Mouse (Mus musculus) hindbrain, embryonic 10.5 days (tissue): ENCODE measurements at regions not wholly inside any gene's neighbourhood (a gene's known extent, or its start where the extent isn't known, plus 50 kb on each side); places are given as distances from the start of the nearest gene placed in this dataset.
"Not testable (repeated sequence)": the region's sequence is repeated elsewhere in the genome, so short reads cannot be mapped to it uniquely, and the experiment has no call there.

Experiments used
- DNase-seq: peaks from one replicate; pipeline ENCODE4 v3.0.0-alpha.2; 2017; ENCODE audit warnings: low spot score
- H3K27ac ChIP-seq: fragments of 300-500 bp; sonication (generic); 2 replicates; pipeline ENCODE4 v1.5.1; 2016; ENCODE audit warnings: mild to moderate bottlenecking, moderate library complexity
- H3K27me3 ChIP-seq: fragments of 300-500 bp; sonication (generic); 2 replicates; pipeline ENCODE4 v1.6.1; 2016; ENCODE audit warnings: mild to moderate bottlenecking; ENCODE audit not compliant: poor library complexity, insufficient read depth, severe bottlenecking
- H3K36me3 ChIP-seq: fragments of 300-500 bp; sonication (generic); 2 replicates; pipeline ENCODE4 v1.6.1; 2016; ENCODE audit warnings: mild to moderate bottlenecking, moderate library complexity
- H3K4me1 ChIP-seq: fragments of 300-500 bp; sonication (generic); replicated peaks from 2 replicates; pipeline ENCODE4 v1.6.1; 2016; ENCODE audit warnings: mild to moderate bottlenecking
- H3K4me3 ChIP-seq: fragments of 300-500 bp; sonication (generic); 2 replicates; pipeline ENCODE4 v1.5.1; 2016; ENCODE audit warnings: mild to moderate bottlenecking, moderate library complexity
- H3K9me3 ChIP-seq: fragments of 300-500 bp; sonication (generic); 2 replicates; pipeline ENCODE4 v1.6.1; 2016; ENCODE audit warnings: mild to moderate bottlenecking, moderate library complexity
- WGBS: fragments of 180-500 bp; shearing (Covaris S2); methylation state at CpG from one replicate; pipeline ENCODE4 v1.1.7; 2016; 5-methylcytosine and 5-hydroxymethylcytosine counted together

DNA sequence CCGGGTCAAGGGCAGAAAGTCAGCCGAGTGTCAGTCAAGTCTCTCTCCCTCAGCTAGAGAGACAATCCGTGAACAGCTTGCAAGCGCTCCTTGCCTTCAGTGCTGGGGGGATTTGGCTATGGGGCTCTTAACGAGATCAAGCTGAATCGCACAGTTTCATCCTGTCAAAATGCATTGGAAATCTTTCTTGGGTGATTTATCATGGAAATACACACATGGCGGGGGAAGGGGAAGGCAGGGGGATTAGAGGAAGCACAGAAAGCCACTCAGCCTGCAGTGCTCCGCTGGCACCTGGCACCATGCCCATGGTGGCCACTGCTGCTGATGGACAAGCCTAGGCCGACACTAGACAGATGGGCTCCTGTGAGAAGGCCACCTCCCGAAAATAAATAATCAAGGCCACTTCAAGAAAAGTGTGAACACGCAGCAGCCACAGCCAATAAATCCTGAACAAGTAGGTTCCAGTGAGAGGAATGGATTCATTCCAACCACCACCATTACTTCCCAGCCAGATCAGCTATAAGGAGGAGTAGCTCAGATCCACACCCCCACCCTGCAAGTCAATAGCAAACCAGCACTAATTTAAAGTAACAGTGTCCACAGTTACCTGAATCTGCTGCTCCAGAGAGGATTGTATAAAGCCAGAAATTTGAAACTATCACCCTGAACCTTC lies 261.5 kb upstream of the AI593442 start:
- H3K27ac ChIP-seq: peak overlapping the region; percentile 50; the same call in 1 of the 2 replicates

DNA sequence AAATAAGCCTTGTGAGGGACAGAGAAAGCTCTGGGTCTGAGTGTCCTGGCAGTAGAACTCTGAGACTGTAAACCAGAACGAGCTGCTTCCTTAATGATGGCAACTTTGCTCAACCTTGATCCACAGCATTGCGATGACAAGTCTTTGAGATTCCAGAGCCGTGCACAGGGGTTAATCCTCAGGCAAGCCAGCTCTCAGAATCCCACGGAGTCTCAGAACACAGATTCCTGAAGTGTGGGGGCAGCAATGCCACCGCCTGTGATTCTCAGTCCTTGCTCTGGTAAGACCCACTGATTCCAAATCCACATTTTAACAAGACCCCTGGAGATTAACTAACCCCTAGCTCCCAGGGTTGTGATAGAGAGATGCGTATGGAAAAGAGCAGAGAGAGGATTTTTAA lies 255.5 kb upstream of the AI593442 start:
- no peaks in the 10 kb centered on the region for H3K36me3 ChIP-seq
- no peak for DNase-seq
- 60% methylated on average over 6 of the region's 6 CpGs for WGBS
- no peaks in the 10 kb centered on the region for H3K9me3 ChIP-seq
- H3K4me3 ChIP-seq: no peak overlapping the region
- no peak overlapping the region for H3K27ac ChIP-seq
- no peaks in the 10 kb centered on the region for H3K27me3 ChIP-seq
- H3K4me1 ChIP-seq: no peaks in the 10 kb centered on the region

More for the DNA sequence above, 261.5 kb upstream of the AI593442 start:
- DNase-seq: peak; percentile 5
- peaks cover 12% of the 10 kb centered on the region for H3K4me1 ChIP-seq
- no peaks in the 10 kb centered on the region for H3K27me3 ChIP-seq
- WGBS: 64% methylated on average over 11 of the region's 11 CpGs
- no peak overlapping the region for H3K4me3 ChIP-seq
- H3K9me3 ChIP-seq: no peaks in the 10 kb centered on the region
- no peaks in the 10 kb centered on the region for H3K36me3 ChIP-seq

DNA sequence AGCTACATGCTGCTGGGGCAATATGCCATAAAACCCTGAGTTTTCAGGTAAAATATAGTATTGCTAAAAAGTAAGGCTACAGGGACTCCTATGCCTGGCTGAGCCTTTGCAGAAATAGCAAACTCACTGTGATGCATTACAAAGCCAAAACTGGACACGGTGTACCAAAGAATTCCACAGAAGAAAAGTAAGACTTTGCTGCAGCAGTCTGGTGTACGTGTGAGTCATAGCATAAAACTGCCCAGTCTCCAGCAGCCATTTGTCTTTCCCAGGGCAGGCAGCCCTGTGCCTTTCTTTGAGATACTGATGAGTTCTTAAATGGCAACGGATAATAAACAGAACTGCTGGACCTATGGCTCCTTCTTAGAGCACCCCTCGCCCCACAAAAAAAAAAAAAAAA lies 237.9 kb upstream of the AI593442 start:
- Histone ChIP-seq H3K27me3 (no peaks in the 10 kb centered on the region), H3K4me3 (no peak overlapping the region)

DNA sequence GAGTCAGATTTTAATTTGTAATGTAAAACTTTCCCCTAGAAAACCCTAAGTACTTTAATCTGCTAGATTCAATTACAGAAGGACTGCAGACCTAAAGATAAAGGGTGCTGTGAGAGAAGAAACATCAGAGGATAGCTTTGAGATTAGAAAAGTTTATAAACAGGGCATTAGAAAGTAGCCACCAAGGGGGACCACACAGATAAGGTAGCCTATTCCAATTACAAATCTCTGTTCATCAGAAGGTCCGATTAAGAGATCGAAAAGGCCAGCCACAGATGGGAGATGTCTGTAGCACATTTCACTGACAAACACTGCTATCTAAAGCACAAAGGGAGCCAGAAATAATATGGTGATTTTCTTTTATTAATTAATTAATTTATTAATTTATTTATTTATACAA lies 209.1 kb upstream of the AI593442 start:
- not testable (repeated sequence) for H3K27me3 ChIP-seq, H3K36me3 ChIP-seq, H3K9me3 ChIP-seq, H3K27ac ChIP-seq, H3K4me3 ChIP-seq, DNase-seq, H3K4me1 ChIP-seq
- WGBS: no CpG with 5 or more reads among the region's 2 CpGs

More for the DNA sequence above, 237.9 kb upstream of the AI593442 start:
- 76% methylated on average over 4 of the region's 4 CpGs for WGBS
- H3K27ac ChIP-seq: no peak overlapping the region
- no peaks in the 10 kb centered on the region for H3K36me3 ChIP-seq
- DNase-seq: no peak
- H3K9me3 ChIP-seq: no peaks in the 10 kb centered on the region
- no peaks in the 10 kb centered on the region for H3K4me1 ChIP-seq

DNA sequence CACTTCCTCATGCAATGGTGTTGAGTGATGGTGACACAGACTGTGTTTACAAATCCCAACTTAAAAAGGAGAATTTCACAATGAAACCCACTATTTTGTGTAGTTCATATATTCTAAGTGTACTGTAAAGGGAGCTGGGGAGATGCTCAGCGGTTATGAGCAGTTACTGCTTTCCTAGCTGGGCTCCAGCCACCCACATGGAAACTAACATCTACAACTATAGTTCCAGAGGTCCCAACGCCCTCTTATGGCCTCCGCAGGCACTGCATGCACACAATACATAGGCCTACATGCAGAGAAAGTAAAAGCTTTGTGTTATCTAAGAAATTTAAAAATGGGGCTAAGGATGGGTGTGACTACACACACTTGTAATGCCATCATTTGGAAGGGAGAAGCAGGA lies 208.4 kb upstream of the AI593442 start:
- no CpG with 5 or more reads among the region's 3 CpGs for WGBS
- H3K9me3 ChIP-seq: not testable (repeated sequence)

DNA sequence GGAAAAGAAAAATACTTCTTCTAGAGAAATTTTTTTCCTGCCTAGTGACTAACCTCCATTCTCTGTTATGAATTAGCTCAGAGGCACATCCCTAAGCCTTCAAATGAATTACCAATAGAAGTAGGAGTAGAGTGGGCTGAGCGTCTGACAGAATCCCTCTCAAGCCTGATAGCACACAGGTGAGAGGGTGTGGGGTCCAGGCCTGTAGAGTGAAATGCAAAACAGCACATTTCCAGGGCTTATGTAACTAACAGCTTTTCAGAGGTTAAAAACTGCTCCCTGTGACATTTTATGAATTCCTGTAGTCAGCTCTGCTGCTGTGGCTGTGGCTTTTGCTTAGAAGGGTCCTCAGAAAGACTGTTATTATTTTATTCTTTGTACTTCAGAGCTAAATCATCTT lies 187.7 kb upstream of the AI593442 start:
- no peaks in the 10 kb centered on the region for H3K4me1 ChIP-seq
- no peak for DNase-seq
- H3K9me3 ChIP-seq: no peaks in the 10 kb centered on the region
- no peaks in the 10 kb centered on the region for H3K36me3 ChIP-seq
- H3K4me3 ChIP-seq: no peak overlapping the region
- WGBS: 93% methylated on average over 1 of the region's 1 CpGs
- H3K27me3 ChIP-seq: no peaks in the 10 kb centered on the region
- no peak overlapping the region for H3K27ac ChIP-seq

More for the DNA sequence above, 208.4 kb upstream of the AI593442 start:
- H3K27ac ChIP-seq, H3K27me3 ChIP-seq, H3K36me3 ChIP-seq, DNase-seq, H3K4me3 ChIP-seq, H3K4me1 ChIP-seq: not testable (repeated sequence)

DNA sequence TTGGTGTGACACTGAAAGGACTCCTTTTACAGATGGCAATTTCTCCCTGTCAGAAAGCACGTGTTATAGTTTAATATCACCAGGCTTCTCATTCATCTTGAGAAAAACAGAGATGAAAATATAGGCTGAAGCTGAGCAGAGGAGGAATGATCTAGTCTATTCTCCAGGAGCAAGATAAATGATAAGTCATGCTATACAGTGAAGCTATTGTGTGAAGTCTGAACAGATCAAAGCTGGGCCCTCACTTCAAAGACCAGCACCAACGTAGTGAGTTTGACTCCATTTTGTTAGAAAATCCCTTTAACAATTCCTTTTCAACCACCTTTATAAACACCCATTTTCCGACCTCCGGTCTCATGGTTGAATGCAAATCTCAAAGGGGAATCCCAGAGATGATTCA lies 180.7 kb upstream of the AI593442 start:
- Histone ChIP-seq H3K27ac (no peak overlapping the region), H3K9me3 (no peaks in the 10 kb centered on the region), H3K4me3 (no peak overlapping the region), H3K27me3 (no peaks in the 10 kb centered on the region), H3K4me1 (no peaks in the 10 kb centered on the region), H3K36me3 (no peaks in the 10 kb centered on the region)
- DNase-seq: no peak
- WGBS: 74% methylated on average over 4 of the region's 4 CpGs

DNA sequence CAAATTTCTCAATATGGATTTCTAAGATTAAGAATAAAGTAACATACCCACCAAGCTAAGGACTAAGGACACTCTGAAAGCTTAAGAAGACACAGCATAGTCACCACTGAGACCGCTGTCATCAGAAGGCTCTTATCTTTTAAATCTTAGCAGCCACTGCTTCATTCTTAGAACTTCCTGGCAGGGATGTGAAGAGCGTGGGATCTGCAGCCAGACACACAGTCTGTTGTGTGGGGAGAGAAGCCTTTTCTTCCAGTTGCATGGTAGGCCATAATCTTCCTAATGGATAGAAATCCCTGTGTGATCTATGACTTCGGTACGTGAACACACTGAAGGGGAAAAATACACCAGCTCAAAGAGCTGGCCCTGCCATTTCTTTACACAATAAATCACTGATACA lies 178.8 kb upstream of the AI593442 start:
- DNase-seq: no peak
- H3K9me3 ChIP-seq: no peaks in the 10 kb centered on the region
- 87% methylated on average over 4 of the region's 4 CpGs for WGBS
- no peaks in the 10 kb centered on the region for H3K27me3 ChIP-seq
- no peaks in the 10 kb centered on the region for H3K36me3 ChIP-seq
- H3K4me1 ChIP-seq: no peaks in the 10 kb centered on the region
- H3K4me3 ChIP-seq: no peak overlapping the region
- no peak overlapping the region for H3K27ac ChIP-seq

DNA sequence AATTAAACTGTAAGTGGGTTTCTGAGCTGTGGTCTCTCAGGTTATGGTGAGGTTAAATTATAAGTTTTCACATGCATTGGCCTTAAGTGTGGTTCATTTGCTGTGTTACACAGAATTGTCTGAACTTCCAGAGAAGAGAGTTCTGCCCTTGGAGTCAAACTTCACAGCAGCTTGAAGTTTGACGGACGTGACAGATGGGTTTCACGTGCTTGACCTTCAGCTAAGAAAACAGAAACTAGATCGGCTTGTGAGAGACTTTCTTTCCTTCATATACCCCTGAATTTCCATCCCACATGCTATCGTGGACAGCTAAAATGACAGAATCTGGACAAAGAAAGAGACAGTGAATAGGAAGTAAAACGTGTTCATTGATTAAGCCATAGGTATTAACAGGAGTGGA lies 173.8 kb upstream of the AI593442 start:
- DNase-seq: no peak
- no peaks in the 10 kb centered on the region for H3K27me3 ChIP-seq
- H3K4me3 ChIP-seq: no peak overlapping the region
- no peaks in the 10 kb centered on the region for H3K9me3 ChIP-seq
- no peaks in the 10 kb centered on the region for H3K36me3 ChIP-seq
- WGBS: 62% methylated on average over 6 of the region's 6 CpGs
- no peaks in the 10 kb centered on the region for H3K4me1 ChIP-seq
- no peak overlapping the region for H3K27ac ChIP-seq

DNA sequence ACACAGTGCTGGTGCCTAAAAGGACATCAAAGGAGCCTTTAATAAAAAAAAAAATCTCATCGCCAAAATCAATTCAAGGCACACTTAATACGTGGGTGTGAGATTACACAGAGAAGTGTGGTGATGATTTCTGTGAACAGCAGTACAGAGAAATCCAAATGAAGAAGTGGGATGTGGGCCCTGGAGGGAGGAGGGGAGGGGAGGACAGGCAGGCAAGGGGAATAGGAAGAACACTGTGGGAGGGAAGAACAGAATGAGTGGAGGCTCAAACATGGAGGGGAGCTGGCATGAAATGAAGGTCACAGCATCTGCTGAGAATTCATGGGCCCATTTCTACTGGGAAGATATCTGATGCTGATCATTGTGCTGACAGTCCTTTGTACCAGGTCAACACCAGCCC lies 171.0 kb upstream of the AI593442 start:
- no peaks in the 10 kb centered on the region for H3K36me3 ChIP-seq
- no peaks in the 10 kb centered on the region for H3K27me3 ChIP-seq
- H3K9me3 ChIP-seq: no peaks in the 10 kb centered on the region
- DNase-seq: no peak
- 90% methylated on average over 2 of the region's 2 CpGs for WGBS
- H3K4me1 ChIP-seq: no peaks in the 10 kb centered on the region
- H3K27ac ChIP-seq: no peak overlapping the region
- no peak overlapping the region for H3K4me3 ChIP-seq

DNA sequence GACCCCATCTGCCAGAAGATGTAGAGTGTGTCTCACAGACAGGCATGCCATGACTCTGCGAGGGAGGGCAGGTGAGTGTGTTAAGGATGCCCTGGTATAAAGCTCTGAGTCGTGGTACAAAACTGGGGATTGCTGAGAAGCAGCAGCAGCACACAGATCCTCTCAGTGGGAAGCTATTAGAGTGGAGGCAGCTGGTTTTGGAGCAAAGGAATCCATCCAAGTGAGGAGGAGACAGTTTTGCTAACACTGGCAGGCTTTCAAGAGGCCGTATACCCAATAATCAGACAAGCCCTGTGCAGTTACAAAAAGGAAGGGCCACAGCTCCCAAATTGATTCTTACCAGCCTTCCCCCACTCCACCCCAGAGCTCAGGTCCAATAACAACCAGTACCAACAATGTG lies 170.4 kb upstream of the AI593442 start:
- no peak overlapping the region for H3K4me3 ChIP-seq
- WGBS: 71% methylated on average over 3 of the region's 3 CpGs
- H3K36me3 ChIP-seq: no peaks in the 10 kb centered on the region
- DNase-seq: no peak
- H3K27me3 ChIP-seq: no peaks in the 10 kb centered on the region
- H3K27ac ChIP-seq: no peak overlapping the region
- H3K4me1 ChIP-seq: no peaks in the 10 kb centered on the region
- H3K9me3 ChIP-seq: no peaks in the 10 kb centered on the region

DNA sequence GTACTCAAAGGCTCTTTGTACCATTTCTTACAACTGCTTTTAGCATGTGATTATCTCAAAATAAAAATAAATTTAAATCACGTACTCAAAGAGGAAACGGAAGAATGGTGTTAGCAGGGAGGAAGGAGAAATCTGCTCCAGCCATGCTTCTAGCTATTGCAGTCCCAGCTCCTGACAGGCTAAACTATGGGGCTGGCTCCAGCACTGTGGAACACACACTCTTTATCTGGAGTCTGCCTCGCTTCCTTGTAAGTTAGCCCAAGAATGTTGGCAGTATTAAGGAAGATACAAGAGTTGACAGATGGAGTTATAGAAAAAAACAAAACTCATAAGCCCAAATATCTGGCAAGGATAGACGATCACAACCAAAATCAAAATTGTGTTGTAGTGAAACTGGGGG lies 161.5 kb upstream of the AI593442 start:
- no peaks in the 10 kb centered on the region for H3K27me3 ChIP-seq
- no peaks in the 10 kb centered on the region for H3K4me1 ChIP-seq
- H3K36me3 ChIP-seq: no peaks in the 10 kb centered on the region
- H3K27ac ChIP-seq: no peak overlapping the region
- no peaks in the 10 kb centered on the region for H3K9me3 ChIP-seq
- 88% methylated on average over 4 of the region's 4 CpGs for WGBS
- DNase-seq: no peak
- no peak overlapping the region for H3K4me3 ChIP-seq

DNA sequence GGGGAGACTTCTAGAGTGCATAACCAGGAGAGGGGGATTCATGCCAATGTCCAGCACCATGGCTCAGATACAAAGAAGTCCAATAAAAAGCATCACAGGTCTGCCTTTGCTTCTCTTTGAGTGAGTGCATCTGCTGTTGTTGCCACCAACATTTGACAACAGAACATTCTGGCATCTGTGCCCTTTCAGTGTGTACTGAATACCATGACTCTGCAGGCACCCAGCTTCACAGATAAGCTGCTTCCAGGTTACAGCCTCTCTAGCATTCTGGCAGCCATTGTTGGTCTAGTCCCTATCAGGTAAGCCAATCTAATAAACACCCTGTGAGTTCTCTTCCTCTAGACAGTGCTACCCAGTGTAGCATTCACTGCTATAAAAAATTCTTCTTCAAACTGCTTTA lies 160.4 kb upstream of the AI593442 start:
- Histone ChIP-seq H3K27me3 (no peaks in the 10 kb centered on the region), H3K4me3 (no peak overlapping the region), H3K4me1 (no peaks in the 10 kb centered on the region), H3K27ac (no peak overlapping the region), H3K36me3 (no peaks in the 10 kb centered on the region), H3K9me3 (no peaks in the 10 kb centered on the region)
- no peak for DNase-seq

DNA sequence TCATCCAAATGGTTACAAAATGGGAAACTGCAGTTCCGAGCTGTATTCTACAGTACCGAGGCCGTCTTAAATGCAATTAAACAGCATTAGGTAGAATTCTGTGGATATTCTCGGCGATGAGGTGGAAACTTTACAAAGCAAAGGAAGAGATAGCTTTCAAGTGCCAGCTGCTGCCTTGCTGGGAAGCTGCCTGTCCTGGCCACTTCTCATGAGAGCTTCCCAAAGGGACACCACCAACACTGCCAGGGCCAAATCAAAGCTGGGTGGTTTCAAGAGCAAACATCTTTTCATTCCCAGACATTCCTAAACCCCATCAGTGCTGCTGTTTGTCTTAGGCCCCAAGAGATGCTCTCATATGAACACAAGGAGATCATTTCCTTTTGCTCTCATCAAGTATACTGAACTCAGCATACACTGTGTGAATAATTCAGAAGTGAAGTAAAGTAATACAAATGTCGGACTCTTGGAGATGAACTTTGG lies 156.6 kb upstream of the AI593442 start:
- H3K4me3 ChIP-seq: no peak overlapping the region
- no peaks in the 10 kb centered on the region for H3K27me3 ChIP-seq
- no peaks in the 10 kb centered on the region for H3K4me1 ChIP-seq
- 83% methylated on average over 6 of the region's 6 CpGs for whole genome bisulfite sequencing
- no peaks in the 10 kb centered on the region for H3K9me3 ChIP-seq
- DNase-seq: no peak
- H3K36me3 ChIP-seq: no peaks in the 10 kb centered on the region
- no peak overlapping the region for H3K27ac ChIP-seq
